Mouse (Mus musculus) layer of hippocampus, adult 6 months (tissue): ENCODE results near the gene Olfr1132. TPM values are rescaled to one million over a fixed set of nuclear protein-coding genes. Genes with fewer than 3 reads are reported as not detected.

Experiments
- long read RNA-seq, 2 experiments: library from polyadenylated mRNA; unstranded; transcript quantifications; one replicate each; pipeline ENCODE4 v2.0.0; 2019 to 2020
- polyA plus RNA-seq: library from polyadenylated mRNA; unstranded; fragments of <200 nt; fragmentation: Nextera tagmentation; gene quantifications from 2 replicates; pipeline ENCODE4 v1.2.3, GENCODE M21; 2021

Gene Olfr1132
- not detected in 2 replicates for polyA plus RNA-seq
- long read RNA-seq, experiment 1, result 0 reads
- long read RNA-seq, experiment 2, result 0 reads

GRCm38 (mm10) chr2:87637435-87637834 lies at the start of gene Olfr1132:
Olfr1132 (minus strand) TSS chr2:87637535.

GRCm38 (mm10) chr2:87673564-87673963 lies 36.2 kb upstream of the Olfr1132 start, which contains the start of gene Olfr1135:
Olfr1135 (minus strand) TSS chr2:87673664.

GRCm38 (mm10) chr2:87658360-87658759 lies 21.0 kb upstream of the Olfr1132 start, which contains the start of gene Olfr1134:
Olfr1134 (minus strand) TSS chr2:87658460.

GRCm38 (mm10) chr2:87647274-87647673 lies 9.9 kb upstream of the Olfr1132 start, which contains the start of gene Olfr1133:
Olfr1133 (minus strand) TSS chr2:87647374.

GRCm38 (mm10) chr2:87626804-87627203 lies 10.5 kb downstream of the Olfr1132 start, which contains the start of gene Olfr1131:
Olfr1131 (plus strand) TSS chr2:87627104.

GRCm38 (mm10) chr2:87605912-87606311 lies 31.4 kb downstream of the Olfr1132 start, which contains the start of gene Olfr1130:
Olfr1130 (plus strand) TSS chr2:87606212.

Other genes starting within 250 kb of the Olfr1132 start
- gene Olfr1123, start 220.9 kb downstream of the Olfr1132 start, polyA plus RNA-seq, result not detected in 2 replicates
- 0.09 and 0.18 TPM in 2 replicates for gene Olfr1124, start 207.3 kb downstream of the Olfr1132 start, polyA plus RNA-seq
- gene Olfr1126, start 183.6 kb downstream of the Olfr1132 start, polyA plus RNA-seq, result not detected in 2 replicates
- gene Pramel7, start 140.4 kb downstream of the Olfr1132 start, polyA plus RNA-seq, result not detected in 2 replicates
- gene Pramel6, start 131.0 kb downstream of the Olfr1132 start, polyA plus RNA-seq, result not detected in 2 replicates
- not detected in 2 replicates for gene Olfr153, start 105.7 kb downstream of the Olfr1132 start, polyA plus RNA-seq
- gene Olfr1128, start 92.0 kb downstream of the Olfr1132 start, polyA plus RNA-seq, result not detected in 2 replicates
- not detected in 2 replicates for gene Olfr1129, start 63.6 kb downstream of the Olfr1132 start, polyA plus RNA-seq
- not detected in 2 replicates for gene Olfr1130, start 31.3 kb downstream of the Olfr1132 start, polyA plus RNA-seq
- not detected in 2 replicates for gene Olfr1131, start 10.4 kb downstream of the Olfr1132 start, polyA plus RNA-seq
- not detected in 2 replicates for gene Olfr1133, start 9.8 kb upstream of the Olfr1132 start, polyA plus RNA-seq
- not detected in 2 replicates for gene Olfr1134, start 20.9 kb upstream of the Olfr1132 start, polyA plus RNA-seq
- gene Olfr1135, start 36.1 kb upstream of the Olfr1132 start, polyA plus RNA-seq, result not detected in 2 replicates
- not detected in 2 replicates for gene Olfr1136, start 56.4 kb upstream of the Olfr1132 start, polyA plus RNA-seq
- gene Olfr1137, start 75.6 kb upstream of the Olfr1132 start, polyA plus RNA-seq, result not detected in 2 replicates
- gene Olfr1138, start 102.4 kb upstream of the Olfr1132 start, polyA plus RNA-seq, result not detected in 2 replicates
- not detected in 2 replicates for gene Olfr1140, start 106.2 kb upstream of the Olfr1132 start, polyA plus RNA-seq
- not detected in 2 replicates for gene Olfr1141, start 116.5 kb upstream of the Olfr1132 start, polyA plus RNA-seq
- not detected in 2 replicates for gene Olfr152, start 141.9 kb upstream of the Olfr1132 start, polyA plus RNA-seq
- not detected in 2 replicates for gene Olfr1143, start 163.1 kb upstream of the Olfr1132 start, polyA plus RNA-seq
- gene Olfr1145, start 172.3 kb upstream of the Olfr1132 start, polyA plus RNA-seq, result not detected in 2 replicates
- gene Olfr1148, start 193.0 kb upstream of the Olfr1132 start, polyA plus RNA-seq, result not detected in 2 replicates
- not detected in 2 replicates for gene Olfr1150-ps1, start 206.5 kb upstream of the Olfr1132 start, polyA plus RNA-seq
- gene Olfr1151, start 218.3 kb upstream of the Olfr1132 start, polyA plus RNA-seq, result not detected in 2 replicates
- gene Olfr1152, start 229.0 kb upstream of the Olfr1132 start, polyA plus RNA-seq, result not detected in 2 replicates